Mouse (Mus musculus): ENCODE results near the gene Clca4a.

DNA sequence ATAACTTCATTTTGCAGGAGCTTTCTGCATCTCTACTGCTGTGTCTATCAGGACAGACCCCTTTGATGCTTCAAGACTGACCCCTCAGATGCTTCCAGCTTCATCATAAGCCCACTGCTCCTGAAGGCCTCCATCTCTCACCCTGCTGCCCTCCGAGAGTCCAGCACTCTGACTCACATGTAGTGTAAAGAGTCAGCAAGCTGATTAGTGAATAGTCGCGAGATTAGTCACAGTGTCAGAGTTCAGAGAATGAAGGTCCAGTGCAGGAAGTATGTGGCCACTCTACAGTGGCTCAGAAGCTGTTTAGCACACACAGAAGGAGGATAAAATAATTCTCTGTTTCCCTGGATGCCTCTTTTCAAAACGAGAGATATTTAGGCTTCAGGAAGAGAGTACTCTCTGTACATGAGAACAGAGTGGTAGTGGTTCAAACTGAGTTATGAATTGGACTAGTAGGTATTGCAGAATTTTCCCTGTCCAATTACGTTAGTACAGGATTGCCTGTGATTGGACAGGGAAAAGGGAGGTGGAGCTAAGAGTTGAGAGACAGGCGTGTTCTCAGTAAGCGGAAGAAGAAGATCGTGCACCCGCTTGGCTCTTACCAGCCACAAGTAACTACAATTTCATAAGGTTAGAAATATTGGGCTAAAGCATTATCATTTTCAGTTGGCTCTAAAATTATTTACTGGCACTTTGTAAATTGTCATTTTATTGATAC is 3.1 kb downstream of the Clca4a start:
- TF ChIP-seq CTCF (IDR thresholded peaks at IDR 0.05; ENCODE audit: low read depth) (no peak), EP300 (IDR thresholded peaks at IDR 0.05; ENCODE audit: low read depth) (no peak)

All from heart, postnatal 0 days (tissue).